Mouse (Mus musculus) liver, embryonic 14.5 days (tissue): Measurements from ENCODE around the gene Nup107.

Experiments used
- CTCF ChIP-seq: IDR thresholded peaks from 2 replicates; pipeline ENCODE4 v1.5.1; 2016; ENCODE audit warnings: antibody characterized with exemption, low read depth, control low read depth
- EP300 ChIP-seq: IDR thresholded peaks from 2 replicates; pipeline ENCODE4 v1.6.1; 2016; ENCODE audit warnings: antibody characterized with exemption, low read depth

DNA sequence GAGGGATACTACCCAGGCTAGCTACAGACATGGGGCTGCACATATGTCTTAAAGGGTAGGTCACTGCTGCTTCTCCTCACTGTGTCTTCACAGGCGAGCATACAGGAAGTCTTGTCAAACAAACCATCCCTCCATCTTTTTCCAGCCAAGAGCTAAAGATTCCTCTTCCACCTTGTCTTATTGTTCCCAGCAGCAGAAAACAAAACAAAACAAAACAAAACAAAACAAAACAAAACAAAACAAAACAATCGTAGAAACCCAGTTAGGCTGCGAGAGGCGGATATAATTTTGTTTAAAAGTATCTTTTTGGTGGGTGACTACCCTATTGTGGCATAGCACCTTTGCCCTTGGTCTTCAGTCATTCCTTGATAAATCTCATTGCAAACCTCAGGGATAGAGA is 49.9 kb downstream of the Nup107 start:
- TF ChIP-seq CTCF (no peak), EP300 (no peak)
